In genomic region chr14:24578535-24579111, GRCm38 (mm10) we compare ENCODE assay signal across 8 mouse cellular contexts.
A peak's percentile ranks its signal among the peaks of the same experiment; 100 is the strongest.
DNase-seq lines count a peak whose midpoint lies in the region; ATAC-seq lines count a peak whose summit lies in the region.

No protein-coding gene starts in this region.

- H3K27me3 ChIP-seq in hindbrain, embryonic 10.5 days (ENCODE audit: insufficient read depth, poor library complexity, severe bottlenecking): no peaks in the 10 kb centered on the region
- no peaks in the 10 kb centered on the region for H3K27me3 ChIP-seq in neural tube, embryonic 11.5 days (ENCODE audit: control insufficient read depth, insufficient read depth, low read length)

- WGBS in hindbrain, embryonic 10.5 days: 33% methylated on average over 7 of the region's 7 CpGs
- WGBS in neural tube, embryonic 11.5 days: 35% methylated on average over 7 of the region's 7 CpGs

- H3K9me3 ChIP-seq in hindbrain, embryonic 10.5 days: no peaks in the 10 kb centered on the region
- H3K9me3 ChIP-seq in neural tube, embryonic 11.5 days (ENCODE audit: control insufficient read depth, low read length): no peaks in the 10 kb centered on the region

- ATAC-seq in neural tube, embryonic 11.5 days (ENCODE audit: insufficient read depth, low FRiP score, low TSS enrichment): peak; percentile 65
- ATAC-seq in inflammation-experienced regulatory T-cells, adult 6 months: no peak

- H3K4me3 ChIP-seq in hindbrain, embryonic 10.5 days: no peak overlapping the region
- H3K4me3 ChIP-seq in neural tube, embryonic 11.5 days (ENCODE audit: low read depth, low read length): no peak overlapping the region

- H3K4me1 ChIP-seq in hindbrain, embryonic 10.5 days (replicated peaks): peaks cover 19% of the 10 kb centered on the region
- H3K4me1 ChIP-seq in neural tube, embryonic 11.5 days (ENCODE audit: control insufficient read depth, insufficient read depth, low read length): peaks cover 9% of the 10 kb centered on the region; the same call in 1 of the 2 replicates

- peak overlapping the region; percentile 50 for H3K9ac ChIP-seq in neural tube, embryonic 11.5 days (ENCODE audit: low read length)

- no peak overlapping the region for H3K4me2 ChIP-seq in neural tube, embryonic 11.5 days (ENCODE audit: low read depth)

- intact Hi-C loops in left cerebral cortex, postnatal 14 days (cut with DNase I): loop anchor here (2.0 kb wide), 1 partner anchor 38 kb away; no protein-coding TSS in a partner anchor

- H3K27ac ChIP-seq in hindbrain, embryonic 10.5 days: peak overlapping the region; percentile 81
- peak overlapping the region; percentile 75 for H3K27ac ChIP-seq in neural tube, embryonic 11.5 days (ENCODE audit: low read depth, low read length)

- DNase-seq in MN1 (ENCODE audit: low spot score): peak; percentile 89
- DNase-seq in cerebellum, adult 9-11 months: peak; percentile 98
- DNase-seq in frontal cortex, postnatal 25 days (ENCODE audit: low spot score in 2 of 2): peak; percentile 61 to 72
- peak; percentile 29 for DNase-seq in hindbrain, embryonic 10.5 days (ENCODE audit: low spot score)
- peak; percentile 82 to 96 for DNase-seq in left cerebral cortex, postnatal 14 days (ENCODE audit: low spot score in 2 of 2)
- peak; percentile 51 for DNase-seq in neural tube, embryonic 11.5 days (ENCODE audit: low spot score)
- no peak for DNase-seq in thymus, postnatal 4 days

- no peaks in the 10 kb centered on the region for H3K36me3 ChIP-seq in hindbrain, embryonic 10.5 days
- H3K36me3 ChIP-seq in neural tube, embryonic 11.5 days (ENCODE audit: control insufficient read depth, insufficient read depth, low read length): no peaks in the 10 kb centered on the region
